Mouse (Mus musculus) heart, embryonic 14.5 days (tissue): ENCODE measurements around the gene Clp1. TPM values are rescaled to one million over a fixed set of nuclear protein-coding genes. Genes with fewer than 3 reads are reported as not detected.

ENCODE experiments used
- ATAC-seq: fragments of 200-750 bp; cut with Nextera tagmentation; 2 replicates; pipeline ENCODE4 v1.8.0; 2017; ENCODE audit warnings: low read depth, moderate TSS enrichment; ENCODE audit not compliant: insufficient number of reproducible peaks, insufficient read depth, low FRiP score
- H3K27ac ChIP-seq, 2 experiments: fragments of 200-500 bp in 1 of 2; fragments of 300-500 bp in 1 of 2; sonication (generic) in 1 of 2; replicated peaks in 1 of 2; 2 replicates each; pipeline ENCODE4 v1.5.1; 2012 to 2014; ENCODE audit warnings: low read depth in 2 of 2, low read length in 2 of 2, control low read depth in 1 of 2, mild to moderate bottlenecking in 1 of 2, mixed read lengths in 1 of 2; ENCODE audit not compliant: control insufficient read depth in 1 of 2, insufficient read depth in 1 of 2
- H3K27me3 ChIP-seq: fragments of 300-500 bp; sonication (generic); 2 replicates; pipeline ENCODE4 v1.6.1; 2014; ENCODE audit warnings: mild to moderate bottlenecking, low read length, control low read depth; ENCODE audit not compliant: control insufficient read depth, insufficient read depth
- H3K36me3 ChIP-seq: fragments of 300-500 bp; sonication (generic); 2 replicates; pipeline ENCODE4 v1.6.1; 2014; ENCODE audit warnings: mild to moderate bottlenecking, control low read depth, low read length, mixed read lengths; ENCODE audit not compliant: control insufficient read depth, insufficient read depth
- H3K4me1 ChIP-seq, 2 experiments: fragments of 200-500 bp in 1 of 2; fragments of 300-500 bp in 1 of 2; sonication (generic) in 1 of 2; 2 replicates each; pipeline ENCODE4 v1.6.1; 2012 to 2014; ENCODE audit warnings: low read length in 2 of 2, control low read depth in 1 of 2, mixed read lengths in 1 of 2; ENCODE audit not compliant: control insufficient read depth in 2 of 2, insufficient read depth in 2 of 2
- H3K4me2 ChIP-seq: fragments of 300-500 bp; sonication (generic); 2 replicates; pipeline ENCODE4 v1.6.1; 2014; ENCODE audit warnings: mild to moderate bottlenecking, low read length
- H3K4me3 ChIP-seq, 2 experiments: fragments of 200-500 bp in 1 of 2; fragments of 300-500 bp in 1 of 2; sonication (generic) in 1 of 2; 2 replicates each; pipeline ENCODE4 v1.5.1; 2012 to 2014; ENCODE audit warnings: low read length in 2 of 2, mild to moderate bottlenecking in 2 of 2, control low read depth in 1 of 2, low read depth in 1 of 2, moderate library complexity in 1 of 2; ENCODE audit not compliant: control insufficient read depth in 1 of 2, insufficient read depth in 1 of 2
- H3K9ac ChIP-seq: fragments of 300-500 bp; sonication (generic); 2 replicates; pipeline ENCODE4 v1.6.1; 2014; ENCODE audit warnings: mild to moderate bottlenecking, low read length
- H3K9me3 ChIP-seq: fragments of 300-500 bp; sonication (generic); 2 replicates; pipeline ENCODE4 v1.6.1; 2016; ENCODE audit warnings: low read length, control low read depth; ENCODE audit not compliant: control insufficient read depth
- WGBS: fragments of 180-500 bp; shearing (Covaris S2); extraction: QIAGEN DNeasy Blood & Tissue Kit; methylation state at CpG from one replicate; pipeline ENCODE4 v1.1.7; 2014; 5-methylcytosine and 5-hydroxymethylcytosine counted together
- polyA plus RNA-seq: library from polyadenylated mRNA; unstranded; fragments of >200 nt; fragmentation: Nextera tagmentation; extraction: Ambion mirVana; gene quantifications from 2 replicates; pipeline ENCODE4 v1.2.1, GENCODE M21; 2014

Clp1 gene
- polyA plus RNA-seq, 1 experiment from 2014 or later, result 16.9 TPM

GRCm38 (mm10) chr2:84688080-84688844 lies 38.9 kb downstream of the Clp1 start:
- Histone ChIP-seq H3K27me3 (no peaks in the 10 kb centered on the region), H3K36me3 (peaks cover 84% of the 10 kb centered on the region), H3K9ac (no peak overlapping the region), H3K4me1 (no peaks in the 10 kb centered on the region), H3K9me3 (0 out of 2 replicates have a peak, but pooled peaks cover 3% of the 10 kb centered on the region), H3K4me3 (no peak overlapping the region), H3K4me2 (no peak overlapping the region), H3K27ac (no peak overlapping the region)
- no peak for ATAC-seq
- WGBS, result 56% methylated on average over 2 of the region's 2 CpGs

DNA sequence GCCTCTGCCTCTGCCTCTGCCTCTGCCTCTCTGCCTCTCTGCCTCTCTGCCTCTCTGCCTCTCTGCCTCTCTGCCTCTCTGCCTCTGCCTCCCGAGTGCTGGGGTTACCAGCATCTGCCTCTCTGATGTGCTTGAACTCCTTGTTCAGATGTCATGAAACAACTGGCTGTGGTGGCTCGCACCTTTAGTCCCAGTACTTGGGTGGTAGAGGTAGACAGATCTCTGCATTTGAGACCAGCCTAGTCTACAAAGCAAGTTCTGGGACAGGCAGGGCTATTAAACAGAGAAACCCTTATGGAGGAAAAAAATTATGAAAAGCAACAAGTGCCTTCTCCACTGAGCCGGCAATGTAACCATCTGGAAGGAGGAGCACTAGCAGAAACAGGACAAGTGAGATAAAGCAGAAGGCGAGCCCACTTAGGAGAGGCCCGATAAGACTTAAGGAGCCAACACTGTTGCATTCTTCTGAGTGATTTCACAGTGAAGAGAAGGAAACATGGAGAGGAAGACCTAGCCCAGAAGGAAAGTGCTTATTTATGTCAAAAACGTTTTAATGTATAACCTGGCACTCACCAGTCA lies 44.5 kb downstream of the Clp1 start:
- ATAC-seq, result no peak
- Histone ChIP-seq H3K27me3 (no peaks in the 10 kb centered on the region), H3K9me3 (0 out of 2 replicates have a peak, but pooled peaks cover 3% of the 10 kb centered on the region), H3K36me3 (peaks cover 39% of the 10 kb centered on the region), H3K9ac (no peak overlapping the region), H3K4me2 (no peak overlapping the region), H3K4me1 (peaks cover 0 to 7% of the 10 kb centered on the region in 2 experiments; a peak in 1 of 4 replicates), H3K4me3 (no peak overlapping the region), H3K27ac (peak overlapping the region in 1 of 2 experiments; percentile 33; a peak in 1 of 4 replicates)
- 20% methylated on average over 6 of the region's 6 CpGs for WGBS

DNA sequence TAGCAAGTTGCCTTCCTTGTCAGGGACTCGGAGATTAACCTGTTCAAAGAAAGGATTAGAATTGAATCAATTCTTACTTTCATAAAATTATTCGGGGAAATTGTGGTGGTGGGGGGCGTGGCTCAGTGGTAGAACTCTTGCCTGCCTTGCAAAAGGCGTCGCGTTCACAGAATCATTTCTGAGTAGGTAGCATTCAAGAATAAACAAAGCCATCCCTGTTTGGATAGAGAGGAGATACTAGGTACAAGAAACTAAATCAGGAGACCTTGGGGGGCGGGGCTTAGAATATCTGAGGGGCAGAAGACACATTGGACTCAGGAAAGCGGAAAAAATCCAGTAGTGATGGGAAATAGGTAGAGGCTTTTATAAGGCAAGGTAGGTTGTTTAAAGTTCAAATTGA lies 48.1 kb downstream of the Clp1 start, which contains the start of gene Tmx2:
Gene Tmx2, minus strand, starts transcription at position 125 of the 400 bp plus-strand sequence.
- H3K27ac ChIP-seq, result peak within 1 kb of the TSS in 1 of 2 experiments; percentile 61; a peak in 2 of 4 replicates
- 15% methylated on average over 8 of the region's 8 CpGs for WGBS
- no peaks in the 10 kb centered on the region for H3K9me3 ChIP-seq
- peaks cover 0 to 20% of the 10 kb centered on the region in 2 experiments; a peak in 2 of 4 replicates for H3K4me1 ChIP-seq
- H3K9ac ChIP-seq, result peak within 1 kb of the TSS; percentile 87
- H3K4me3 ChIP-seq, result peak within 1 kb of the TSS; percentile 81 to 88
- peaks cover 38% of the 10 kb centered on the region for H3K36me3 ChIP-seq
- H3K27me3 ChIP-seq, result no peaks in the 10 kb centered on the region
- ATAC-seq, result no peak
- peak within 1 kb of the TSS; percentile 85 for H3K4me2 ChIP-seq

DNA sequence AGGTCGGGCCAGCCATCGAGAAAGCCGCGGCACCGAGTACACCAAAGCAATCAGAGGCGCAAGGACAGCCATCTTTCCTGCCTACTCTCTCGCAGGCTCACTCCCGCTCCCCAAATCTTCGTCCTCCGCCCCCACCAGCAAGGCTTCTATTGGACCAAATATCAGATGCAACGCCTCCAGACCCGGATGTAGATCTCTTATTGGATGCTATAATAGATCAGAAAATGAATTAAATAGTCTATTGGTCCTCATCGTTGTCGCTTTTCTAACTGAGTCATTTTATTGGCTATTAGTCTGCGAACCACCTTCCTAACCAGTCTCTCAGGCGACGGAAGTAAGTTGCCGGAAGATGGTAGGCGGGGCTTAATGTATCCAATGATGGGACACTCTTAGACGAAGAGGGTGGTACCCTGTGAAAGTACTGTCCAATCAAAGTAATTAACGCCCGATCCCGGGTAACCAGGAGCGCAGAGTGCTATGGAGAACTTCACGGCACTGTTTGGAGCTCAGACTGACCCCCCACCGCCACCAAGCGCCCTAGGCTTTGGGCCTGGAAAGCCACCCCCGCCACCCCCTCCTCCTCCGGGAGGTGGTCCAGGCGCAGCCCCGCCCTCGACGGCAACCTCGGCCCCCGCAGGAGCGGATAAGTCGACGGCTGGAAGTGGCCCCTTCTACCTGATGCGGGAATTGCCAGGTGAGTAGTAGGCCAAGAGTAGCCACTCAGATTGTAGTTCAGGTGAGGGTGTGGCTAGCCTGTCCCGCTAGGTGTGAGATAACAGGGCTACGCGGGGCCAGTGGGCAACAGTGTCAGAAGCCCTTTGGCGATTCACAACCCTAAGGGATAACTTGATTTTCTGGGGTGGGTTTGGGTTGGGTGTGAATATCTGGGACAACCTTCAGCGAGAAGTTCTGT lies 48.9 kb downstream of the Clp1 start, which contains the start of the genes Gm28635 and Med19:
Gene Gm28635, minus strand, starts transcription at position 74 of the 913 bp plus-strand sequence.
Gene Med19, plus strand, starts transcription at position 435 of the 913 bp plus-strand sequence.
- H3K27ac ChIP-seq, result peak within 1 kb of the TSS; percentile 75 to 81
- peak; percentile 99 for ATAC-seq
- H3K9ac ChIP-seq, result peak within 1 kb of the TSS; percentile 87
- H3K9me3 ChIP-seq, result no peaks in the 10 kb centered on the region
- H3K4me2 ChIP-seq, result peak within 1 kb of the TSS; percentile 85
- under 1% methylated on average over 44 of the region's 44 CpGs for WGBS
- H3K4me3 ChIP-seq, result peak within 1 kb of the TSS; percentile 81 to 88
- H3K27me3 ChIP-seq, result no peaks in the 10 kb centered on the region
- H3K4me1 ChIP-seq, result peaks cover 0 to 20% of the 10 kb centered on the region in 2 experiments; a peak in 2 of 4 replicates
- H3K36me3 ChIP-seq, result peaks cover 45% of the 10 kb centered on the region

DNA sequence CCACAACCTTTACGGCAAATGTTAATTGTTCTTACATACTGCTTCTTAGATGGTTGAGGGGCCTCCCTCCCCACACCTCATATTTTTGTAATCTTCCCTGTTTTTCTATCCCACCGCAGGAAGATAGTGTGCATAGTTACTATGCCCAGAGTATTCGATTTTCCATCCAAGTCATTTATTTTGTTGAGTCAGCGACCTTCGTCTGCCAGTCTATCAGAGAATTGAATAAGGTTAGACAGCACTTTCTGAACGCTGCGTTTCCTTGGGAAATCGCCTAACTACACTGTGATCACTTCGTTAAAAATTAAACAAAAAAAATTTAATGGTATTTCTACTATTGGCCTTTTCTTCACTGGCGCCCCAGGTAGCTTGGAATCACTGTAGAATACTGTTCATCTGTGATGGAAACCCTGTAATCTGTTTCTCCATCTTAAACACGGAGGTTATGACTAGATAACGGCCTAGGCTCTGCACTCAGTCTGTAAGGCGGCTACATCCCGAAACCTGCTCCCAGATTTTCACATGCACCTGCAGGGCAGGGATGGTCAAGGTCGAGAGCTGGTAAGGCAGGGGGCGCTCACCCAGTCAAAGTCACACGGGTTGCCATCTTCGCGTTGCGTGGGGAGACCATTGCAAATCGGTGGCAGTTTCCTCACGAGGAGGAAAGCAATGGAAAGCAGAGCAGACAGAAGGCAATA lies 49.7 kb downstream of the Clp1 start:
- Histone ChIP-seq H3K9ac (peak overlapping the region; percentile 82), H3K27ac (peak overlapping the region; percentile 75 to 81), H3K4me1 (peaks cover 0 to 16% of the 10 kb centered on the region in 2 experiments; a peak in 2 of 4 replicates), H3K9me3 (no peaks in the 10 kb centered on the region), H3K4me2 (peak overlapping the region; percentile 79), H3K27me3 (no peaks in the 10 kb centered on the region), H3K36me3 (peaks cover 53% of the 10 kb centered on the region), H3K4me3 (peak overlapping the region; percentile 69 to 81)
- 8% methylated on average over 22 of the region's 22 CpGs for WGBS
- ATAC-seq, result peak; percentile 45
